Mouse (Mus musculus): Measurements from ENCODE around the gene Hist1h2aa. TPM values are rescaled to one million over a fixed set of nuclear protein-coding genes. Genes with fewer than 3 reads are reported as not detected.
A peak's percentile ranks its signal among the peaks of the same experiment; 100 is the strongest.

Gene Hist1h2aa
- not detected in 2 replicates for polyA plus RNA-seq (2014; fragmentation: Nextera tagmentation; extraction: Ambion mirVana)

GRCm38 (mm10) chr13:23934211-23934520 lies at the start of gene Hist1h2aa:
Hist1h2aa (plus strand) TSS chr13:23934462.
- H3K4me2 ChIP-seq (replicated peaks; ENCODE audit: low read depth, low read length): no peak within 1 kb of the TSS
- H3K9me3 ChIP-seq (ENCODE audit: control insufficient read depth, low read depth, low read length): no peaks in the 10 kb centered on the region
- WGBS: 90% methylated on average over 10 of the region's 10 CpGs
- no peak within 1 kb of the TSS for H3K9ac ChIP-seq (replicated peaks; ENCODE audit: low read depth, low read length)
- no peak within 1 kb of the TSS for H3K4me3 ChIP-seq (ENCODE audit: low read depth, low read length)
- no peak for ATAC-seq (ENCODE audit: insufficient number of reproducible peaks, insufficient read depth, low FRiP score, low read depth)
- no peaks in the 10 kb centered on the region for H3K27me3 ChIP-seq (ENCODE audit: control insufficient read depth, insufficient read depth, low read length)
- H3K36me3 ChIP-seq (ENCODE audit: control insufficient read depth, insufficient read depth, low read length): no peaks in the 10 kb centered on the region
- no peaks in the 10 kb centered on the region for H3K4me1 ChIP-seq (ENCODE audit: control insufficient read depth, insufficient read depth, low read length)
- H3K27ac ChIP-seq (ENCODE audit: low read length): no peak within 1 kb of the TSS

GRCm38 (mm10) chr13:23885540-23885939 lies 48.7 kb upstream of the Hist1h2aa start:
- 44% methylated on average over 2 of the region's 2 CpGs for WGBS

GRCm38 (mm10) chr13:23887026-23887725 lies 47.1 kb upstream of the Hist1h2aa start:
- Histone ChIP-seq H3K4me3 (ENCODE audit: low read depth, low read length) (no peak overlapping the region), H3K27me3 (ENCODE audit: control insufficient read depth, insufficient read depth, low read length) (no peaks in the 10 kb centered on the region), H3K27ac (ENCODE audit: low read length) (no peak overlapping the region), H3K4me1 (ENCODE audit: control insufficient read depth, insufficient read depth, low read length) (no peaks in the 10 kb centered on the region), H3K9me3 (ENCODE audit: control insufficient read depth, low read depth, low read length) (no peaks in the 10 kb centered on the region), H3K9ac (replicated peaks; ENCODE audit: low read depth, low read length) (no peak overlapping the region), H3K36me3 (ENCODE audit: control insufficient read depth, insufficient read depth, low read length) (no peaks in the 10 kb centered on the region), H3K4me2 (replicated peaks; ENCODE audit: low read depth, low read length) (no peak overlapping the region)
- 78% methylated on average over 3 of the region's 3 CpGs for WGBS
- ATAC-seq (ENCODE audit: insufficient number of reproducible peaks, insufficient read depth, low FRiP score, low read depth): no peak

More at GRCm38 (mm10) chr13:23885540-23885939, 48.7 kb upstream of the Hist1h2aa start:
- Histone ChIP-seq H3K4me3 (ENCODE audit: low read depth, low read length) (no peak overlapping the region), H3K27me3 (ENCODE audit: control insufficient read depth, insufficient read depth, low read length) (no peaks in the 10 kb centered on the region), H3K27ac (ENCODE audit: low read length) (no peak overlapping the region), H3K9ac (replicated peaks; ENCODE audit: low read depth, low read length) (no peak overlapping the region), H3K4me1 (ENCODE audit: control insufficient read depth, insufficient read depth, low read length) (no peaks in the 10 kb centered on the region), H3K9me3 (ENCODE audit: control insufficient read depth, low read depth, low read length) (no peaks in the 10 kb centered on the region), H3K4me2 (replicated peaks; ENCODE audit: low read depth, low read length) (no peak overlapping the region), H3K36me3 (ENCODE audit: control insufficient read depth, insufficient read depth, low read length) (no peaks in the 10 kb centered on the region)
- ATAC-seq (ENCODE audit: insufficient number of reproducible peaks, insufficient read depth, low FRiP score, low read depth): no peak

- ATAC-seq (ENCODE audit: insufficient number of reproducible peaks, insufficient read depth, low FRiP score, low read depth): peak; percentile 18; the same call in 1 of the 2 replicates
- no peak overlapping the region for H3K27ac ChIP-seq (ENCODE audit: low read length)
- no peak overlapping the region for H3K4me3 ChIP-seq (ENCODE audit: low read depth, low read length)
- 45% methylated on average over 6 of the region's 6 CpGs for WGBS
- H3K4me1 ChIP-seq (ENCODE audit: control insufficient read depth, insufficient read depth, low read length): no peaks in the 10 kb centered on the region
- H3K27me3 ChIP-seq (ENCODE audit: control insufficient read depth, insufficient read depth, low read length): no peaks in the 10 kb centered on the region
- no peaks in the 10 kb centered on the region for H3K36me3 ChIP-seq (ENCODE audit: control insufficient read depth, insufficient read depth, low read length)
- no peak overlapping the region for H3K4me2 ChIP-seq (replicated peaks; ENCODE audit: low read depth, low read length)
- H3K9me3 ChIP-seq (ENCODE audit: control insufficient read depth, low read depth, low read length): no peaks in the 10 kb centered on the region
- no peak overlapping the region for H3K9ac ChIP-seq (replicated peaks; ENCODE audit: low read depth, low read length)
Observed at GRCm38 (mm10) chr13:23889011-23889605, 45.2 kb upstream of the Hist1h2aa start.

GRCm38 (mm10) chr13:23892592-23893268 lies 41.5 kb upstream of the Hist1h2aa start:
- Histone ChIP-seq H3K4me1 (ENCODE audit: control insufficient read depth, insufficient read depth, low read length) (no peaks in the 10 kb centered on the region), H3K27me3 (ENCODE audit: control insufficient read depth, insufficient read depth, low read length) (no peaks in the 10 kb centered on the region), H3K9ac (replicated peaks; ENCODE audit: low read depth, low read length) (no peak overlapping the region), H3K36me3 (ENCODE audit: control insufficient read depth, insufficient read depth, low read length) (no peaks in the 10 kb centered on the region), H3K4me2 (replicated peaks; ENCODE audit: low read depth, low read length) (no peak overlapping the region), H3K27ac (ENCODE audit: low read length) (no peak overlapping the region), H3K9me3 (ENCODE audit: control insufficient read depth, low read depth, low read length) (no peaks in the 10 kb centered on the region), H3K4me3 (ENCODE audit: low read depth, low read length) (no peak overlapping the region)
- no peak for ATAC-seq (ENCODE audit: insufficient number of reproducible peaks, insufficient read depth, low FRiP score, low read depth)
- 28% methylated on average over 9 of the region's 9 CpGs for WGBS

- H3K4me2 ChIP-seq (replicated peaks; ENCODE audit: low read depth, low read length): no peak overlapping the region
- no peaks in the 10 kb centered on the region for H3K4me1 ChIP-seq (ENCODE audit: control insufficient read depth, insufficient read depth, low read length)
- WGBS: 54% methylated on average over 4 of the region's 4 CpGs
- H3K9me3 ChIP-seq (ENCODE audit: control insufficient read depth, low read depth, low read length): no peaks in the 10 kb centered on the region
- H3K27ac ChIP-seq (ENCODE audit: low read length): no peak overlapping the region
- no peak for ATAC-seq (ENCODE audit: insufficient number of reproducible peaks, insufficient read depth, low FRiP score, low read depth)
- H3K27me3 ChIP-seq (ENCODE audit: control insufficient read depth, insufficient read depth, low read length): no peaks in the 10 kb centered on the region
- H3K36me3 ChIP-seq (ENCODE audit: control insufficient read depth, insufficient read depth, low read length): no peaks in the 10 kb centered on the region
- no peak overlapping the region for H3K9ac ChIP-seq (replicated peaks; ENCODE audit: low read depth, low read length)
- H3K4me3 ChIP-seq (ENCODE audit: low read depth, low read length): no peak overlapping the region
Observed at GRCm38 (mm10) chr13:23893269-23893593, 41.0 kb upstream of the Hist1h2aa start.

- no peak for ATAC-seq (ENCODE audit: insufficient number of reproducible peaks, insufficient read depth, low FRiP score, low read depth)
- Histone ChIP-seq H3K27me3 (ENCODE audit: control insufficient read depth, insufficient read depth, low read length) (no peaks in the 10 kb centered on the region), H3K36me3 (ENCODE audit: control insufficient read depth, insufficient read depth, low read length) (no peaks in the 10 kb centered on the region), H3K4me1 (ENCODE audit: control insufficient read depth, insufficient read depth, low read length) (no peaks in the 10 kb centered on the region), H3K4me3 (ENCODE audit: low read depth, low read length) (no peak overlapping the region), H3K9ac (replicated peaks; ENCODE audit: low read depth, low read length) (no peak overlapping the region), H3K4me2 (replicated peaks; ENCODE audit: low read depth, low read length) (no peak overlapping the region), H3K9me3 (ENCODE audit: control insufficient read depth, low read depth, low read length) (no peaks in the 10 kb centered on the region), H3K27ac (ENCODE audit: low read length) (no peak overlapping the region)
- 55% methylated on average over 6 of the region's 6 CpGs for WGBS
Observed at GRCm38 (mm10) chr13:23898242-23898641, 36.0 kb upstream of the Hist1h2aa start.

- Histone ChIP-seq H3K27ac (ENCODE audit: low read length) (no peak overlapping the region), H3K4me3 (ENCODE audit: low read depth, low read length) (no peak overlapping the region), H3K4me1 (ENCODE audit: control insufficient read depth, insufficient read depth, low read length) (no peaks in the 10 kb centered on the region), H3K4me2 (replicated peaks; ENCODE audit: low read depth, low read length) (no peak overlapping the region), H3K9ac (replicated peaks; ENCODE audit: low read depth, low read length) (no peak overlapping the region), H3K36me3 (ENCODE audit: control insufficient read depth, insufficient read depth, low read length) (no peaks in the 10 kb centered on the region), H3K9me3 (ENCODE audit: control insufficient read depth, low read depth, low read length) (no peaks in the 10 kb centered on the region), H3K27me3 (ENCODE audit: control insufficient read depth, insufficient read depth, low read length) (no peaks in the 10 kb centered on the region)
- no peak for ATAC-seq (ENCODE audit: insufficient number of reproducible peaks, insufficient read depth, low FRiP score, low read depth)
- WGBS: 92% methylated on average over 5 of the region's 5 CpGs
Observed at GRCm38 (mm10) chr13:23906906-23907305, 27.4 kb upstream of the Hist1h2aa start.
